Mouse (Mus musculus) cerebellum, adult 9-11 months (tissue): ENCODE results near the gene Bsx.

Source experiments
- DNase-seq: peaks from one replicate; pipeline ENCODE4 v3.0.0; 2022

Gene Bsx

GRCm38 (mm10) chr9:40873556-40874470 lies at the start of gene Bsx:
Gene Bsx (plus strand): TSS chr9:40874127.
- no peak for DNase-seq

DNA sequence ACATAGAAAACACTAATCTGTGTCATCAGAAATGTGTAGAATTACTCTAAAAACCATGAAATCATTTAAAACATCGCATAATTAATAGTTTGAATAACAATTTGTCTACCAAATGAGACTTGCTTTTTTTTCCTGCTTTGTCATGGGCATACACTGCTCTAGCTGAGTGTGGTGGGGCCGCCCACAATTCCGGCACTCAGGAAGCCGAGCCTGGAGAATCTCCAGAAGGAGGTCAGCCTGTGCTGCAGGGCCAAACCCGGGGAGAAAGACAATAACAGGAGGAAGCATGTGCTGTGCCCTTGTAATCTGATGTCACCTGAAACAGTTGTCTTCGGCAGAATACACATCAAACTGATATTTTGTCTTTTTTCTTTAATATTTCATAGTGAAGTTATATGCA lies 48.3 kb upstream of the Bsx start:
- DNase-seq = no peak

DNA sequence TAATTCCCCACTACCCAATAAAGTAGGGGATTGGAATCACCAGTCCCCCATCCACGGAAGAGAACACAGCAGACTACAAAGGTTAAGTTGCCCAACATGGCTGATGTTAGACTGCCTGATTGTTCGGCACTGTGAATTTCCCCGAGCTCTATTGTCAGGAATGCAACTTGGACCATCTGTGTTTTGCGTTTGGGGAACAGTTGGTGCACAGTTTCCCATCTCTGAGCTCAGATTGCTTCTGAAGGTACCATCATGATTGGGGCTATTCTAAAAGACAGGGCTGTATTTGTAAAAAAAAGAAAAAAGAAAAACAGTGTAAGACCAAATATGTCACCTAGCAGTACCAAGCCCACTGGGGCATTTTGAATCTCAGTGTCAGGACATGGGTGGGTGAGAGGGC lies 46.6 kb upstream of the Bsx start:
- DNase-seq = no peak

DNA sequence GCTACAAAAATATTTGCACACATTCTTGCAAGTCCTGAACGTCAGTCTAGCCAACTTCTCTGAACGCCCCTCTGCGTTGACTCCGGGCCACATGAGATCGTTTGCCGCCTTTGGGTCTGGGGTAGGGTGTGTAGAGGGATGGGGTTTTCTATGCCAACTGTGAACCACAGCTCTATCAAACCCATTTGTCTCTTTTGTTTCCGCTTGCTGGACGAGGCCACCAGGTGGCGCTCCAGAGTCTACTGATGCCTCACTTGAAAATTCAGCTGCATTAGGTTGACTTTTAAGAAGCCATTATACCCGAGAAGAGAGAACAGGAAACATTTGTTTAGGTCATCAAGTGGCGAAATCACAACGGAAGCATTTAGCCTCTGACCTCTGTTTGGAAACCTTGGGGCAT lies 39.4 kb upstream of the Bsx start:
- DNase-seq = peak; percentile 67

DNA sequence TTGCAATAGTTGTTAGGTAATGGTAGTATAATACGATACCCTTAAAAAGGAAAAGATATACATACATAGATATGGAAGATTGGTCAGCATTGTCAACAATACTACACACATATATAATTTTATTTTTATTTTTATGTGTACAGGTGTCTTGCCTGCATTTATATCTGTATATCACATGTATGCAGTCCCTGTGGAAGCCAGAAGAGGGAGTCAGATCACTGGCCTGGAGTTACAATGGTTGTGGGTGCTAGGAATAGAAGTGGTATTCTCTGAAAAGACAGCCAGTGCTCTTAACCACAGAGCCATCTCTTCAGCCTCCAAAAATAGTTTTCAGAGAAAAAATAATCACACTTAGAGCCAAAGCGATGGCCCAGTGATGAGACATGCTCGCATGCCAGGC lies 37.2 kb upstream of the Bsx start:
- DNase-seq = no peak

DNA sequence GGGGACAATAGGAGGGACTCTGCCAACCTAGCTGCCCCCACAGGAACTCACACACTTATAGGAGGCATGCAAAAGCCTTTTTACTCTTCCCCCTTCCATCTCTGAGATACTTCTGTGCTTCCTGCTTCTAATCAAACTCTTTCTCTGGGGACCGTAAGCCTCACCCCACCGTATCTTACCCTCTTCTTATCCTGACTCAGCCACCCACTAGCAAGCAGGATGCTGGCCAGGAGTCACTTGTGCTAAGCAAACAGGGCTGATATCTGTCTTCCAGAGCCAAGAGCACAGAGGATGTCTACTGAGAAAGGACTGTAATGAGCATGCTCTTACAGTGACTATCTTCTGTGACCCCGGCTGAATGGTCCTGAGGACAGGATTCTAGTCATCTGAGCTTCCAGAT lies 34.3 kb upstream of the Bsx start:
- no peak for DNase-seq

- no peak for DNase-seq
Measured at GRCm38 (mm10) chr9:40851515-40851914, 22.4 kb upstream of the Bsx start.

DNA sequence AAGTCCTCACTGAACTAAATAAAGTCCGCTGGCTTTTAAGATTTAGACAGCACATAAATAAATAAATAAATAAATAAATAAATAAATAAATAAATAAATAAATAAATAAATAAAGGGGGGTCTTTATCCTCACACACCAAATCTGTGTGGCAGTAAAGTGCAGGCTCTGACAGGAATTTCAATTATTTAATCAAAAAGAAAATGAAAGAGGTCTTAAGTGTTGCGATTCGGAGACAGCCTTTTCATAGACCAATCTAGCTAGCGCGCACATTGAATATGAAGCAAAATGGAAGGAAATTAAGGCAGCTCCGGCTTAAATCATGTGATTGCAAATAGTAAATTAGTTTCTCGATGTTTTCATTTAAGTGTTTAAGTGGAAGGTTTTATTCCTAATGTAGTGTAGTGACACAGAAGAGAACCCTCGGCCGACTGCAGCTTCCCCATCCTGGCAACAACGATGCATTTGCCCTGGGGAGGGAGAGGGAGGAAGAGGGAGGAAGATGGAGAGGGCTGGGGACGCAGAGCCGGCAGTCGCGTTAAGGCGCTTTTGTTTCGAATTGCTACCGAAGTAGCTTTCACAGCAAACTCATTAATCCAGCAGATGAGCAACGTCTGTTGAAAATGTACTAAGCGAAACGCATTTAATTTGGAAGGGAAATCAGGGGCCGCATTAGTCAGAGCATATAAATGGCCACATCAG lies 15.3 kb upstream of the Bsx start:
- no peak for DNase-seq

- DNase-seq = no peak
Measured at GRCm38 (mm10) chr9:40859196-40859595, 14.7 kb upstream of the Bsx start.

GRCm38 (mm10) chr9:40870331-40870730 lies 3.6 kb upstream of the Bsx start:
- DNase-seq = no peak

- DNase-seq = no peak
Measured at GRCm38 (mm10) chr9:40871369-40872155, 2.4 kb upstream of the Bsx start.

DNA sequence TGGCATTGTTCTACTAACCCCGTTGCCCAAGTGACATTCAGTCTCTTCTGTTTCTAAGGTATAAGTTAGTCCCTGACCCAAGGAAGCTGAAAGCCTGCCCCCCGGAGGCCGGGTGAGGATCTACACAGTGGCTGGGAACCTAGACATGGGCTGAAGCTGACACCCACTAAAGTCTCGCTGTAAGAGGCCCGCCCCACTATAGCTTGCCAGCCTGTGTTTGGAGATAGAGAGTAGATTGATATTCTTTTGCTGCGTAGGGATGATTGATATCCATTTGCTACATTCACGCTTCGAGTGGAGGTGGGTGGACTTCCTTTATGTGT lies 1.8 kb upstream of the Bsx start:
- no peak for DNase-seq

GRCm38 (mm10) chr9:40874961-40875360 lies 1.0 kb downstream of the Bsx start:
- no peak for DNase-seq

- no peak for DNase-seq
Measured at GRCm38 (mm10) chr9:40875431-40875830, 1.5 kb downstream of the Bsx start.

DNA sequence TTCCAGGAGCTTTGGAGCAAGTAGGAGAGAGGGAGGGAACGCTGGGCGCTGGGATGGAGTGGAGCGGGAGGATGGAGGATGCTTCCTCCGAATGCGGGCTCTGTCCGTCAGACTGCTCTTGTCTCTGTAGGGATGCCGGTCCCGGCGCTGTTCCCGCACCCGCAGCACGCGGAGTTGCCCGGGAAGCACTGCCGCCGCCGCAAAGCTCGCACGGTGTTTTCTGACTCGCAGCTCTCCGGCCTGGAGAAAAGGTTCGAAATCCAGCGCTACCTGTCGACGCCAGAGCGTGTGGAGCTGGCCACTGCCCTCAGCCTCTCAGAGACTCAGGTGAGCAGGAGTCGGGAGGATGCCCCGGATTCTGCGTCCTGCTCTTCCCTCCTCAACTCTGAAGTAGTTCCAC lies 2.2 kb downstream of the Bsx start:
- no peak for DNase-seq

DNA sequence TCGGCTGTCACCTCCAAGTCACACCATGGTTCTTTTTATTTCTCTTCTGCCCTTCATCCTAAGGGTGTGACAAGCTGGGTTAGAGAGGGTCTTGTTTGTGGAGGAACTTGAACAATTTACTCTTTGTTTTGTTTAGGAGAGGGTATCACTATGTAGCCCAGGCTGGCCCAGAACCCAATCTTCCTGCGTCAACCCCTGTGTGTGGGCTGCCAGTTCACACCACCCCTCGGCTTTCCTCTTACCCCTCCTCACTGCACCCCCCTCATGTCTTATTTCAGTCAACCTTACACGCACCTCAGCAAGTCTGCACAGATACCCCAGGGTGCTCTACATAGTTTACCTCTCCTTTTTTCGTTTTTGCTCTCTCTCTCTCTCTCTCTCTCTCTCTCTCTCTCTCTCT lies 2.8 kb downstream of the Bsx start:
- DNase-seq = no peak

DNA sequence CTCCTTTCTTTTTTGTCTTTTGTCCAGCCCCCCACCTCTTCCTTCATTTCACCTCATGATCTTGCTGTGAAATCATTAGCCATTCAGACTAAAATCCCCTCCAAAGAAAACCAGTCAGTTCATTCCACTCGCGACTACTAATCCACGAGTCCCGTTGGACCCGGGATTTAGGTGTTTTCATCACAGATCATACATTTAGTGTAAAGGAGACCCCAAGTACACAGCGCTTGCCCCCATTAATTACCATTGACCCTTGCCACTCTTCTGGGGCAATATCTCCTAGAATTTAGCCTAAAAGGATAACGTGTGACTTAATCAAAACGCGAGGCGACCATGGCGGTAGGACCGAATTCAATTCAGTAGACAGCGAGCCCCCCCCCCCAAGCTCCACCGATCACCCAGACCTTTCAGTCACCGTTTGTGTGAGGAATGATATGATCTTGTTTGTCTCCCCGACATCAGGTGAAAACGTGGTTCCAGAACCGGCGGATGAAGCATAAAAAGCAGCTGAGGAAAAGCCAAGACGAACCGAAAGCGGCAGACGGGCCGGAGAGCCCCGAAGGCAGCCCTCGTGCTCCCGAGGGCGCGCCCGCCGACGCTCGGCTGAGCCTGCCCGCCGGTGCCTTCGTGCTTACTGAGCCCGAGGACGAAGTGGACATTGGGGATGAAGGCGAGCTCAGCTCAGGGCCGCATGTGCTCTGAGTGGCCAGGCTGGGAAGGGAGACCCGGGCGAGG lies 3.4 kb downstream of the Bsx start:
- DNase-seq = no peak

- DNase-seq = no peak
Measured at GRCm38 (mm10) chr9:40877881-40878235, 3.9 kb downstream of the Bsx start.

- no peak for DNase-seq
Measured at GRCm38 (mm10) chr9:40878291-40878945, 4.5 kb downstream of the Bsx start.

DNA sequence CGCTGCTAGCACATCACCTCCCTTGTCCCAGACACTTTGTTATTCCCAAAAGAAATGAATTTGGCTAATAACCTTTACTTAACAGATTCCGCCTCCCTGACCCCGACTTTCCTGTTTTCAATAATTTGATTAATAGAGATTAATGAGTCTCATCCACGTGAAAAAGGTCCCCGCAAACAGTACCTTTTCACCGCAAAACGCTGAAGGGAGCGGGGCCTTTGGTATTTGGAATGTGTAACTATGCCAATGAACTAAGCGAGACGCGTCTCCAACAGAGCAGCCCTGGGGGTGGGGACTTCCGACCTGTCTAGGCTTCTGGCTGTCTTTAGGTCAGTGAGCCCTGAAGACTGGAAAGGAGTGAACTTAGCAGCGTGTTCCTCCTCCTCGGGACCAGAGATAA lies 5.1 kb downstream of the Bsx start:
- no peak for DNase-seq

DNA sequence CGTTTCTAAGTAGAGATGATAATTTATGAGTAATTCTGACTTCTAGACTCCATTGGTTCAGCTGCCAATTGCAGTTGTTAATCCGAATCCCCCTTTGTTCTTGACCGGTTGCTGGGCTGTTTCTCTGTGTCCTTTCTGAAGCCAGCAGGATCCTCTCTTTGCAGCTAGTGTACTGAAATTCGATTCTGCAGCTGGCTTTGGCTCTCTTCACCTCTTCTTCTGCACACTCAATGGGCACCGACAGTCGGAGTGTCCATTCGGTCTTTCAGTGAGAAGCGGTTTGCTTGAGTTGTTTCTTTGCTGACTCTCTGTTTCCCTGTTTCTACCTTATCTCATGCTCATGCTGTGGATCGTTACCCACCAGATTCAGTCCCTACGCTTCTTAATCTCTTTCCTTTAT lies 11.7 kb downstream of the Bsx start:
- no peak for DNase-seq

- DNase-seq = no peak
Measured at GRCm38 (mm10) chr9:40889389-40889788, 15.5 kb downstream of the Bsx start.

- DNase-seq = no peak
Measured at GRCm38 (mm10) chr9:40892456-40892855, 18.5 kb downstream of the Bsx start.
